Mouse (Mus musculus): Measurements from ENCODE around the gene Lingo2. TPM values are rescaled to one million over a fixed set of nuclear protein-coding genes. Genes with fewer than 3 reads are reported as not detected.

The Lingo2 gene
- polyA plus RNA-seq, 1 experiment from 2014 or later = 67.8 TPM

DNA sequence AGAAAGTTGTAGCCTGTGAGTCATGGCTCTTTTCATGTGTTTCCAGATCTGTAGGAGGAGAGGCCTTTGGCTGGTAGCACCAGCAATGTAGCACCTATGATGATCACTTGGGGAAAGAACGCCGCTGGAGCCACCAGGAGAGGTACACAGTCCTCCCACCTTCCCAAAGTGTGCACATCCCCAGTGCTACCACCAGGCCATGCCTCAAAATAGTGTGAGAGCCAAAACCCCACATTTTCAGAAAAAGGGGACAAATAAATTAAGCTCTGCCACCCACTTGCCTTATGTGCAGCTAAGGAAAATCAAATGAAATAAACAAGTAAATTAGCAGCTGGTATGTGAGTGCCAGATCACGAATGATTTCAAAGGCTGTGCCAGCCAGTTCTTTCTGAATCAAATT, 911.2 kb downstream of the Lingo2 start:
- H3K4me3 ChIP-seq = no peak overlapping the region
- no peaks in the 10 kb centered on the region for H3K36me3 ChIP-seq
- no peak overlapping the region for H3K27ac ChIP-seq (replicated peaks)
- H3K4me2 ChIP-seq = no peak overlapping the region
- H3K9me3 ChIP-seq = no peaks in the 10 kb centered on the region
- no peaks in the 10 kb centered on the region for H3K4me1 ChIP-seq (replicated peaks)
- ATAC-seq (ENCODE audit: low FRiP score, low read depth) = no peak
- no peak overlapping the region for H3K9ac ChIP-seq
- H3K27me3 ChIP-seq = no peaks in the 10 kb centered on the region
- 90% methylated on average over 3 of the region's 3 CpGs for WGBS

DNA sequence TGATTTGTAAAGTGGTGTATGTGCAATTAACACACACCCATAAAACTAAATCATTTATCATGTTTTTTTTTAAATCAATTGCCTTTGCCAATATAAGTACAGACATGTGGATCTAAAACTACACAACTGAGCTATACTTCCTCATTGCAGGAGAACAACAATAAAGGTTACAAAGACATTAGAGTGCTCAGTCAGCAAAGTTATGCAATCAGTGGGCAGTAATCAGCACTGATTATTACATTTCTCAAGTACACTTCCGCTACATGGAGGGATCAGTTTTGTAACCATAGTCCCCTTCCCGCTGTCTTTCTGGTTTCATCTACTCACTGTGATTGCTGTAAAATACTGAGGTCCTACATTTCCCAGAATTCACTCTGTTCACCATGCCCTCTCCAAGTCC, 912.8 kb downstream of the Lingo2 start:
- Histone ChIP-seq H3K27me3 (no peaks in the 10 kb centered on the region), H3K9ac (no peak overlapping the region), H3K4me2 (no peak overlapping the region), H3K4me3 (no peak overlapping the region), H3K4me1 (replicated peaks) (no peaks in the 10 kb centered on the region), H3K36me3 (no peaks in the 10 kb centered on the region), H3K27ac (replicated peaks) (no peak overlapping the region), H3K9me3 (no peaks in the 10 kb centered on the region)
- no peak for ATAC-seq (ENCODE audit: low FRiP score, low read depth)
- WGBS = 97% methylated on average over 2 of the region's 2 CpGs

DNA sequence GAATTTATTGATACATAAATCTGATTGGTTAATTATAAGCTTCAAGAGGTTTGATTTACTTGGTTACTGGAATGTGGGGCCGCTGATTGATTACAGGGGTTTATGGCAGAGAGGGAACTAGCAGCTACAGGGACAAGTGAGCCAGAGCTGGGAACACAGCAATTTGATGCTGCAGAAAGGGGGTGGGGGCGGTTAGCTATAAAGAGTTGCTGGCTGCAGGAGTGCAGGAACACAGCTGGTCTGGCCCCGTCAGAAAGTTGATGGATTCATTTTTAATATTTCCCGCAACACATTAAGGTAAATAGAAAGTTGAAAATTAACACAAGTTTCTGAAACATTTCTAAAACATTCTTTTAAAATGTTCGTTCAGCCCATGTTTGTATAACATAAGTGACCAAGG, 919.5 kb downstream of the Lingo2 start:
- H3K4me3 ChIP-seq = no peak overlapping the region
- no peaks in the 10 kb centered on the region for H3K27me3 ChIP-seq
- WGBS = 73% methylated on average over 5 of the region's 5 CpGs
- no peaks in the 10 kb centered on the region for H3K9me3 ChIP-seq
- H3K4me2 ChIP-seq = no peak overlapping the region
- H3K4me1 ChIP-seq (replicated peaks) = no peaks in the 10 kb centered on the region
- H3K27ac ChIP-seq (replicated peaks) = no peak overlapping the region
- H3K9ac ChIP-seq = no peak overlapping the region
- no peaks in the 10 kb centered on the region for H3K36me3 ChIP-seq
- ATAC-seq (ENCODE audit: low FRiP score, low read depth) = no peak

DNA sequence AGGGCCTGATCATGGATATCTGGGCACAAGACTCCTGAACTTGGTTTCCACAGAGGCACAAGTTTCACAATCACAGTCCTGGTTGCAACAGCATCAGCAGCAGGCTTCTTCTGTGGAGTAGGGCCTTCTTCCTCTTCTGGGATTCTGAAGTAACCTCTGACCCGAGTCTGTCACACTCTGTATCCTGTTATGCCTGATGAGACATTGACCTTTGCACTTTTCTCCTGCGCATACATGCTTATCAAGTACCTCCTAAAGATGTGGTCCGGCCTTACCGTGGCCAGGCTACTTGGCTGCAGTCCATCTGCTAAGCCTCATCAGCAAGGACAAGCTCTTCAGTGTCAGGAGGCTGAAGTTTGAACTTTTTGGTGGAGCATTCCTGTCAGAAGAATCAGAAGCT, 937.4 kb downstream of the Lingo2 start:
- no peak for ATAC-seq (ENCODE audit: low FRiP score, low read depth)

DNA sequence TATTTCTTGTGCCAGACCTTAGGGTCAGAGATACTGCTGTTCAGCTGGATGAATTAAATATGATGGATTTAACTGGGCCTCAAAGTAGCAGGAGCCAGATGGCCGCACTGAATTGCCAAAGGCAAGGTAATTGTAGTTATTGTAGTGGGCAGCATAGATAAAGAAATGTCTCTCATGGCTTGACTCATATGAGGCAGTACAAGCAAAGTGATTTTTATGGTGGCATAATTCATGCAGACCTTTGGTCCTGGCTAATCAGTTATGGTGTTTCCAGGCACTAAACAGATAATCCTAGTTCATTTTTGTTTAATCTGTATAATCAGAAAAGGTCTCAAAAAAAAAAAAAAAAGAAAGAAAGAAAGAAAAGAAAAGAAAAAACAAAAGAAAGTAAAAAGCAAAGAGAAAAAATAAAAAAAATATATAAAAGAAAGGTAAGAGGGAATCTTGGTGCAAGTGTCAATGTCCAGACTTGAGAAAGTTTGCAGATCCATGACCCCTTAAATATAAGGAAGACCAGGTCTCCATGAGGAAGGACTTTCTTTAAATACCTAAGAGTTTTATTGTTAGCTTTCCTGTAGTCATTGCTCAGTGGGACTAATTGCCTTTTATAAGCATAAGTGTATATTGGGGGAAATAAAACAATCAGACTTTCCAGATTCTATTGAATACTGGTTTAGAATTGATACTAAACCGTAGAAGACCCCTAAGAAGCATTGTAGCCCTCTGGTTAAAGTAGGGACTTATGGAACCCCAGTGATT, 959.4 kb downstream of the Lingo2 start:
- no peak overlapping the region for H3K4me3 ChIP-seq
- no peak overlapping the region for H3K9ac ChIP-seq
- no peaks in the 10 kb centered on the region for H3K9me3 ChIP-seq
- WGBS = 81% methylated on average over 2 of the region's 2 CpGs
- no peaks in the 10 kb centered on the region for H3K27me3 ChIP-seq
- H3K4me1 ChIP-seq (replicated peaks) = no peaks in the 10 kb centered on the region
- H3K4me2 ChIP-seq = no peak overlapping the region
- no peaks in the 10 kb centered on the region for H3K36me3 ChIP-seq
- no peak overlapping the region for H3K27ac ChIP-seq (replicated peaks)
- ATAC-seq (ENCODE audit: low FRiP score, low read depth) = no peak

More for the DNA sequence above, 937.4 kb downstream of the Lingo2 start:
- no peaks in the 10 kb centered on the region for H3K9me3 ChIP-seq
- H3K4me1 ChIP-seq (replicated peaks) = no peaks in the 10 kb centered on the region
- H3K4me2 ChIP-seq = no peak overlapping the region
- WGBS = 74% methylated on average over 4 of the region's 4 CpGs
- H3K4me3 ChIP-seq = no peak overlapping the region
- no peaks in the 10 kb centered on the region for H3K27me3 ChIP-seq
- no peak overlapping the region for H3K27ac ChIP-seq (replicated peaks)
- H3K9ac ChIP-seq = no peak overlapping the region
- H3K36me3 ChIP-seq = no peaks in the 10 kb centered on the region

DNA sequence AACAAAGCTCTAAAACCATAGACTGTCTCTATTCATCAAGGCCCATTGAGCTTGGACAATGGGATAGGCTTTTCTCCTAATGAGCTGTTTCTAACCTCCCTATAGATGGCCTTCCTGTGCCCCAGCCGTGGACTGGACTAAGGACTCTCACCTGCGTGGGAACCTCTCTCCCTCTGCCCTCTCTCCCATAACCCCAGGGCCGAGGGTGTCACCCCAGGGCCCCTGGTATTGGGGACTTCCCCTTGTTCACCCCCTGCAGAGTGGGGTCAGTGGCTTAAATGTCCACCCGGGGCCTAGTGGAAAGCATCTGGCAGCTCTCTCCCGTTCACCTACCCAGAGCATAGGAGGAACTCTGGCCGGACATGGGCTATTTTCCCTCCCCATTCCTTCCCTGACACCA, 965.5 kb downstream of the Lingo2 start:
- Histone ChIP-seq H3K4me2 (no peak overlapping the region), H3K4me1 (replicated peaks) (no peaks in the 10 kb centered on the region), H3K27ac (replicated peaks) (no peak overlapping the region), H3K9ac (no peak overlapping the region), H3K9me3 (no peaks in the 10 kb centered on the region), H3K27me3 (no peaks in the 10 kb centered on the region), H3K36me3 (no peaks in the 10 kb centered on the region), H3K4me3 (no peak overlapping the region)
- no peak for ATAC-seq (ENCODE audit: low FRiP score, low read depth)
- WGBS = 79% methylated on average over 6 of the region's 6 CpGs

DNA sequence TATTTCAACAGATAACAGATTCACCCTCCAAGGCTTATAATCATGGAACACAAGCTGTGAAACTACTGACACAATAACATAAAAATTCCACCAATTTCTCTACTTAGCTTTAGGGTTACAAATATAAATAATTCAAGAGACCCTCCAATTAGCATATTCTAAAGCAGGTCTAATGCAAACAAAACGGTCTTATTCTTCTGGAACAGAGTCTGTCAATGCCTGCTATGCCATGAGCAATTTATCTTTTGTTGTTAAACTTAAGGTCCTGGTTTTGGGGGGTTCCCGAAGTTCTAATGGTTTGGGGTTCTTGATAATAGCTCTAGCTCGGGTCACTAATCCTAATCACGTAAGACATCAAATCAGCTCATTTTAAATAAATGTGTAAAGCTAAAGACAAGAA, 988.0 kb downstream of the Lingo2 start:
- 49% methylated on average over 4 of the region's 4 CpGs for WGBS
- Histone ChIP-seq H3K4me2 (no peak overlapping the region), H3K36me3 (no peaks in the 10 kb centered on the region), H3K27ac (replicated peaks) (no peak overlapping the region), H3K9ac (no peak overlapping the region), H3K4me3 (no peak overlapping the region), H3K4me1 (replicated peaks) (no peaks in the 10 kb centered on the region), H3K27me3 (no peaks in the 10 kb centered on the region), H3K9me3 (no peaks in the 10 kb centered on the region)
- ATAC-seq (ENCODE audit: low FRiP score, low read depth) = no peak

DNA sequence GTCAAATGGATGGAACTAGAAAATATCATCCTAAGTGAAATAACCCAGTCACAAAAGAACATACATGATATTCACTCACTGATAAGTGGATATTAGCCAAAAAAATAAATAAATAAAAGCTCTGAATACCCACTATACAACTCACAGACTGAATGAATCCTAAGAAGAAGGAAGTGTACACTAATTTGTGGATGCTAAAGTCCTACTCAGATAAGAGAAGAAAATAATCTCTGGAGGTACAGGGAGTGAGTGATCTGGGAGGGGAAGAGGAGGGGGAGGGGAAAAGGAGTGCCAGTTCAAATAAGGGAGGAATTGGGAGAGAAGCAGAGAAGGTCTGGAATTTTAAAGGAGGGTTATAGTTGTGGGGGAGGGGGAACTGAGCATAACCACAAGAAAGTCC, 999.7 kb downstream of the Lingo2 start:
- Histone ChIP-seq H3K4me2 (no peak overlapping the region), H3K27ac (replicated peaks) (no peak overlapping the region), H3K9ac (no peak overlapping the region), H3K4me1 (replicated peaks) (no peaks in the 10 kb centered on the region), H3K36me3 (no peaks in the 10 kb centered on the region), H3K4me3 (no peak overlapping the region), H3K27me3 (no peaks in the 10 kb centered on the region), H3K9me3 (no peaks in the 10 kb centered on the region)
- ATAC-seq (ENCODE audit: low FRiP score, low read depth) = no peak

DNA sequence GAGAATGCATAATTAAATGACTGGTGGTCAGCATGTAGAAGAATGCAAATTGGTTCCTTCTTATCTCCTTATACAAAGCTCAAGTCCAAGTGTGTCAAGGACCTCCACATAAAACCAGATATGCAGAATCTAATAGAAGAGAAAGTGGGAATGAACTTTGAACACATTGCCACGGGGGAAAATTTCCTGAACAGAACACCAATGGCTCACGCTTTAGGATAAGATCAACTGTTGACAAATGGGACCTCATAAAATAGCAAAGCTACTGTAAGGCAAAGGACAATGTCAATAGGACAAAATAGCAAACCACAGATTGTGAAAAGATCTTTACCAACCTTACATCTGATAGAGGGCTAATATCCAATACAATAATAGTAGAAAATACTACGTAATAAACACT, 1000.3 kb downstream of the Lingo2 start:
- no peak overlapping the region for H3K4me3 ChIP-seq
- H3K27ac ChIP-seq (replicated peaks) = no peak overlapping the region
- 91% methylated on average over 3 of the region's 3 CpGs for WGBS
- no peaks in the 10 kb centered on the region for H3K27me3 ChIP-seq
- H3K9me3 ChIP-seq = no peaks in the 10 kb centered on the region
- H3K36me3 ChIP-seq = no peaks in the 10 kb centered on the region
- no peak overlapping the region for H3K4me2 ChIP-seq
- H3K4me1 ChIP-seq (replicated peaks) = no peaks in the 10 kb centered on the region
- no peak overlapping the region for H3K9ac ChIP-seq
- ATAC-seq (ENCODE audit: low FRiP score, low read depth) = no peak

DNA sequence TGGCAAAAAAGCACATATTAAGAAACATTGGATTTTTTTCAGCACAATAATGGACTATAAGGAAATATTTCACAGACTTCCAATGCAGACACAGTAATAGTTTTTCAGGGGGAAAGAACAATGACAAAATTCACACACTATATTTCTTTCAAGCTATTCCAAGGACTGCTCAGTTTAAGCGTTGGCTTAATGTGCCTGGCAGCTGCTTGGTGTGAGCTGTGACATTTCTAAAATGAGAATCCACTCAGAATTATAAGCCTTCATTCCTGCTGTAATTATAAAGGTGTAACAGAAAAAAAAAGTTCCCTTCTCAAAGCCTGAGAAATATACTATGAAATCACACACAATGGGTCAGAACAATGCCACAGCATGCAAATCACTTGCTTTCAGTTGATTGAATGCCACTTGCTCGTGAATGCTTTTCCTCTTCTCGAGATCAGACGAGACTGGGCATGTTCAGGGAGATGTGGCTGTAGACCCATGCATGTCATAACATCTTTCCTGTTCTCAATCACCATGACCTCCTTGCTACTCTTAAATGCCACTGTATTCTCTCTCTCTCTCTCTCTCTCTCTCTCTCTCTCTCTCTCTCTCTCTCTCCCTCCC, 1017.4 kb downstream of the Lingo2 start:
- Histone ChIP-seq H3K36me3 (no peaks in the 10 kb centered on the region), H3K4me2 (no peak overlapping the region), H3K9me3 (no peaks in the 10 kb centered on the region), H3K27ac (replicated peaks) (no peak overlapping the region), H3K27me3 (no peaks in the 10 kb centered on the region), H3K4me1 (replicated peaks) (no peaks in the 10 kb centered on the region), H3K9ac (no peak overlapping the region), H3K4me3 (no peak overlapping the region)
- 27% methylated on average over 4 of the region's 4 CpGs for WGBS
- ATAC-seq (ENCODE audit: low FRiP score, low read depth) = no peak

DNA sequence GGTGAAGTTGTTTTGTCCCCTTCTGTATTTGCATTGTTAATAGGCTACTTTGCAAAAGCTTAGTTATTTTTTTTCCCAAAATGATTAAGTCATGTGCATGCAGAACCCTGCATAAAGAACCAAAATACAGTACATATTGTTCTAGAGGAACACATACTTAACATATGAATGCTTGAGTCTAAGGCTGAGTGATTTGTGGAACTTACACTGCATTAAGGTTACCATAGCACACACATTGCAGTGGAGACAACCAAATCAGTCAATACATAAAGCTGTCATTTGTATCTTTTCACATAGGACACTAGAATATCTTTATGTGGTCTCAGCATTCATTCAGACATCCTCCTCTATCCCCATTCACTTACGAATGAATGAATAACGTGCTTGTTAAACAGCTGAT, 1023.8 kb downstream of the Lingo2 start:
- Histone ChIP-seq H3K27ac (replicated peaks) (no peak overlapping the region), H3K36me3 (no peaks in the 10 kb centered on the region), H3K9me3 (no peaks in the 10 kb centered on the region), H3K27me3 (no peaks in the 10 kb centered on the region), H3K4me1 (replicated peaks) (no peaks in the 10 kb centered on the region), H3K4me3 (no peak overlapping the region), H3K9ac (no peak overlapping the region), H3K4me2 (no peak overlapping the region)
- WGBS = 24% methylated on average over 2 of the region's 2 CpGs
- ATAC-seq (ENCODE audit: low FRiP score, low read depth) = no peak

DNA sequence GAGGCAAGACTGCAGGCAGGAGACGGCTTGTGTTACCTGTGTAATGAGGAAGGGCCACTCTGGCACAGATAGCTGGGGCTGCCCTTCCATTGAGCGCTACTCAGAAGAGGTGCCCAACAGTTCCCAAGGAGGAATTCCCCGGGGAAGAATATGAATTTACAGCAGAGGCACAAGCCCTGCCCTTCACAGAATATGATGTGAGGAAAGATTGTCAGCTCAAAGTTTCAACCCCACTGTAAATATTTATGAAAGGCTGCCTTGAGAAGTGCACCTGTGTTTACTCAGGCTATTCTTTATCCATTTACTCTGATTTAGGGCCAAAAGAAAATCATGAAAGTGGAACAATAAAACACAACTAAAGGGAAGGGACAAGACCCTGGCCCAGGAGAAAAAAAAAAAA, 1034.1 kb downstream of the Lingo2 start:
- WGBS = 87% methylated on average over 3 of the region's 3 CpGs
- H3K27me3 ChIP-seq = no peaks in the 10 kb centered on the region
- ATAC-seq (ENCODE audit: low FRiP score, low read depth) = no peak
- no peaks in the 10 kb centered on the region for H3K4me1 ChIP-seq (replicated peaks)
- H3K9me3 ChIP-seq = no peaks in the 10 kb centered on the region
- H3K4me2 ChIP-seq = no peak overlapping the region
- H3K36me3 ChIP-seq = no peaks in the 10 kb centered on the region
- H3K27ac ChIP-seq (replicated peaks) = no peak overlapping the region
- H3K4me3 ChIP-seq = no peak overlapping the region
- H3K9ac ChIP-seq = no peak overlapping the region

All from hindbrain, embryonic 15.5 days (tissue).